Mouse (Mus musculus) forebrain, postnatal 0 days (tissue): ENCODE measurements around the gene Zfand4. TPM values are rescaled to one million over a fixed set of nuclear protein-coding genes. Genes with fewer than 3 reads are reported as not detected.

ENCODE experiments used
- ATAC-seq: fragments of 200-750 bp; cut with Nextera tagmentation; 2 replicates; pipeline ENCODE4 v1.8.0; 2017; ENCODE audit warnings: mild to moderate bottlenecking, moderate library complexity
- DNase-seq: peaks from one replicate; pipeline ENCODE4 v3.0.0-alpha.2; 2015
- H3K27ac ChIP-seq: fragments of 300-500 bp; sonication (generic); 2 replicates; pipeline ENCODE4 v1.5.1; 2014; ENCODE audit warnings: low read depth, mild to moderate bottlenecking, antibody characterized with exemption, low read length, moderate library complexity, mixed read lengths
- H3K27me3 ChIP-seq: fragments of 300-500 bp; sonication (generic); 2 replicates; pipeline ENCODE4 v1.6.1; 2014; ENCODE audit warnings: mild to moderate bottlenecking, low read length, mixed read lengths; ENCODE audit not compliant: insufficient read depth
- H3K36me3 ChIP-seq: fragments of 300-500 bp; sonication (generic); 2 replicates; pipeline ENCODE4 v1.6.1; 2014; ENCODE audit warnings: mild to moderate bottlenecking, moderate library complexity; ENCODE audit not compliant: insufficient read depth
- H3K4me1 ChIP-seq: fragments of 300-500 bp; sonication (generic); 2 replicates; pipeline ENCODE4 v1.6.1; 2014; ENCODE audit warnings: antibody characterized with exemption; ENCODE audit not compliant: insufficient read depth
- H3K4me2 ChIP-seq: fragments of 300-500 bp; sonication (generic); 2 replicates; pipeline ENCODE4 v1.6.1; 2014; ENCODE audit warnings: low read depth, mild to moderate bottlenecking, moderate library complexity
- H3K4me3 ChIP-seq: fragments of 300-500 bp; sonication (generic); 2 replicates; pipeline ENCODE4 v1.5.1; 2014; ENCODE audit warnings: low read depth, low read length, mixed read lengths
- H3K9ac ChIP-seq: fragments of 300-500 bp; sonication (generic); 2 replicates; pipeline ENCODE4 v1.6.1; 2014; ENCODE audit warnings: mild to moderate bottlenecking
- H3K9me3 ChIP-seq: fragments of 300-500 bp; sonication (generic); 2 replicates; pipeline ENCODE4 v1.6.1; 2016; ENCODE audit warnings: low read length
- CTCF ChIP-seq: sonication (generic); IDR thresholded peaks from 2 replicates; pipeline ENCODE4 v1.5.1; 2016; ENCODE audit warnings: antibody characterized with exemption, control low read depth, low read depth
- WGBS: fragments of 180-500 bp; shearing (Covaris S2); extraction: QIAGEN DNeasy Blood & Tissue Kit; methylation state at CpG from one replicate; pipeline ENCODE4 v1.1.7; 2014; 5-methylcytosine and 5-hydroxymethylcytosine counted together
- polyA plus RNA-seq: library from polyadenylated mRNA; unstranded; fragments of >200 nt; fragmentation: Nextera tagmentation; extraction: Ambion mirVana; gene quantifications from 2 replicates; pipeline ENCODE4 v1.2.1, GENCODE M21; 2015
- total RNA-seq: library from RNA; depleted of rRNA; stranded (reverse); fragments of >200 nt; gene quantifications from 2 replicates; pipeline ENCODE4 v1.2.3, GENCODE M21; 2014

Gene Zfand4
- total and polyA plus RNA-seq, 2 experiments from 2014 or later, result 6.5 to 6.8 TPM

DNA sequence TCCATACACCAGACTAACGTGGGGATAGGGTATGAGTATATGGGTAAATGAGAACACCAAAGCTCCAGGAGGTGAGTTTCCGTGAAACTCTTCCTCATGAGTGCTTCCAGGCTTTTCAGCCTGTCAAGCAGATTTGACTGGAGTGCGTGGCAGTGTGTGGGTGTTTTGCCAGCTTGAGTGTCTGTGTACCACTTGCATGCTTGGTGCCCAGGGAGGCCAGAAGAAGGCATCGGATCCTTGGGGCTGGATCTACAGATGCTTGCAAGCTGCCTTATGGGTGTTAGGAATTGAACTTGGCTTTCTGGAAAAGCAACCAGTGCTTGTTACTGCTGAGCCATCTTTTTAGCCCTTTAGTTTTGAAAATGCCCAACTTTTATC lies 92.9 kb downstream of the Zfand4 start:
- Histone ChIP-seq H3K9me3 (no peaks in the 10 kb centered on the region), H3K4me3 (no peak overlapping the region), H3K9ac (no peak overlapping the region), H3K27me3 (no peaks in the 10 kb centered on the region), H3K36me3 (no peaks in the 10 kb centered on the region), H3K4me1 (no peaks in the 10 kb centered on the region), H3K27ac (no peak overlapping the region), H3K4me2 (no peak overlapping the region)
- 50% methylated on average over 4 of the region's 4 CpGs for WGBS
- no peak for TF ChIP-seq CTCF
- DNase-seq, result no peak
- ATAC-seq, result no peak

DNA sequence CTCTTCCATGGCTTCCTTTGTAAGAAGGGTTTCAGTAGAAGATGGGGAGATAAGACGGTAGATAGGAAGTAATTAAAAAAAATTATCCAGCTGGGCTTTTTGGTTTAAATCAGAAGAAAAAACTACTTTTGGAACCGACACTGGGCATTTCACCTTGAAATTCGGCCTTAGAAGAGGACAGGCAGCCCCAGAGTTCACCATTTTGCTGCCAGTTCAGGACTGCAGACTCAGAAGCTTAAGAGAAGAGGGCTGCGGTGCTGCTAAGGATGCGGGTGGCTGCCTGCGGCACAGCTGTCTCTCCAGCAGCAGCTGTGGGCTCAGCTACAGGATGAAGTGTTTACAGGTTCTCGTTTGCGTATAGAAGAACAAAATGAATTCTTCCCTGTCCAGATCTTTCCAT lies 94.0 kb downstream of the Zfand4 start:
- Histone ChIP-seq H3K27me3 (no peaks in the 10 kb centered on the region), H3K36me3 (no peaks in the 10 kb centered on the region), H3K4me2 (no peak overlapping the region), H3K27ac (no peak overlapping the region), H3K4me3 (no peak overlapping the region), H3K4me1 (no peaks in the 10 kb centered on the region), H3K9ac (no peak overlapping the region), H3K9me3 (no peaks in the 10 kb centered on the region)
- DNase-seq, result no peak
- 72% methylated on average over 8 of the region's 8 CpGs for WGBS
- no peak for TF ChIP-seq CTCF
- ATAC-seq, result no peak

DNA sequence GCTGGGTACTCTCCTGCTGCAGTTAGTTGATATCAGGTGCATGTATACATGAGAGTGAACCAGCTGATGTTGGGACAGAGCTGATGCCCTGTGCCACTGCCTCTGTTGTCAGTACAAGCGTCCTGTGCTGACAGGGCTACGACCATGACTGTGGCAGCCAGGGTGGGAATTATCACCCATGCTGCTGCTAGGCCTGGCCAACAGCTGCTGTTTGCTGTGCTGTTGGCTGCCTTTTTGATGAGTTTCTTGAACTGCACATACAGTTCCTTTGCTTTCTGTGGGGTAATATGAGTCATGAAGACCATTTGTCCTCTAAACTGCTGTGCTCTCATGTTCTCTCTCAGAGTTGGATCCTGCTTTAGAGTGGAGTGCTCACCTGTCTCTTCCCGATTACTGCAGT lies 95.2 kb downstream of the Zfand4 start:
- DNase-seq, result no peak
- Histone ChIP-seq H3K9ac (no peak overlapping the region), H3K4me2 (no peak overlapping the region), H3K9me3 (no peaks in the 10 kb centered on the region), H3K27me3 (no peaks in the 10 kb centered on the region), H3K27ac (no peak overlapping the region), H3K4me1 (no peaks in the 10 kb centered on the region), H3K4me3 (no peak overlapping the region), H3K36me3 (no peaks in the 10 kb centered on the region)
- WGBS, result 61% methylated on average over 3 of the region's 3 CpGs
- no peak for TF ChIP-seq CTCF
- ATAC-seq, result no peak

DNA sequence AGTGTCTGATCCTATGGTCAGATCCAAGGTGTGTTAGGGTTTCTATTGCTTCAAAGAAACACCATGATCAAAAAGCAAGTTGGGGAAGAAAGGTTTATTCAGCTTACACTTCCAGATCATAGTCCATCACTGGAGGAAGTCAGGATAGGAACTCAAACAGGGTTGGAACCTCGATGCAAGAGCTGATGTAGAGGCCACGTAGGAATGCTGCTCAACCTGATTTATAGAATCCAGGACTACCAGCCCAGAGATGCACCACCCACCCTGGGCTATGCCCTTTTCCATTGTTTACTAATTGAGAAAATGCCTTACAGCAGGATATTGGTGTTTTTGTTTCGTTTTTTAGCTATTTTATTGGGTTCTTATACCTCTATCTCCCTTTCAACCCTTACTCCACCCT lies 97.4 kb downstream of the Zfand4 start:
- DNase-seq, result no peak
- no peaks in the 10 kb centered on the region for H3K27me3 ChIP-seq
- H3K9ac ChIP-seq, result no peak overlapping the region
- 88% methylated on average over 3 of the region's 3 CpGs for WGBS
- H3K4me2 ChIP-seq, result no peak overlapping the region
- no peak overlapping the region for H3K27ac ChIP-seq
- ATAC-seq, result no peak
- H3K36me3 ChIP-seq, result no peaks in the 10 kb centered on the region
- no peaks in the 10 kb centered on the region for H3K9me3 ChIP-seq
- no peak for TF ChIP-seq CTCF
- H3K4me3 ChIP-seq, result no peak overlapping the region
- no peaks in the 10 kb centered on the region for H3K4me1 ChIP-seq

DNA sequence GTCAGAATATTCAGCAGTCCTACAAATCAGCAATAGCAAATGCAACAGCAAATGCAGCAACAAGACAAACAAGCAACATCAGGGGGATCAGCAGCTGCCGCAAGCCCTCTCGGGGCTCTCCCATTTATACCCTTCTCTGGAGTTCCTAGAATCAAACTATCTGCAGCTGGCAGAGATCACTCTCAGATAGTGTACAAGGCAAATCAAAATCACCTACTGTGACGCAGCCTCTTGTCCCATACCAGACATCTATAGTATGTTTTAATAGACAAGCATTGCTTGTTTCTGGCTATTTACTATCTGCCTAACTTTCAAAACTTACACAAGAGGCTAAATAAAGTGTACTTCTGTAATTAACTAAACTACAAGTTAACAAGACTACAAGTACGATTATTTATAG lies 98.0 kb downstream of the Zfand4 start:
- Histone ChIP-seq H3K27ac (no peak overlapping the region), H3K4me3 (no peak overlapping the region), H3K9ac (no peak overlapping the region), H3K4me2 (no peak overlapping the region), H3K27me3 (no peaks in the 10 kb centered on the region), H3K4me1 (no peaks in the 10 kb centered on the region), H3K9me3 (no peaks in the 10 kb centered on the region), H3K36me3 (no peaks in the 10 kb centered on the region)
- no peak for ATAC-seq
- no peak for TF ChIP-seq CTCF
- DNase-seq, result no peak
- 88% methylated on average over 4 of the region's 4 CpGs for WGBS

DNA sequence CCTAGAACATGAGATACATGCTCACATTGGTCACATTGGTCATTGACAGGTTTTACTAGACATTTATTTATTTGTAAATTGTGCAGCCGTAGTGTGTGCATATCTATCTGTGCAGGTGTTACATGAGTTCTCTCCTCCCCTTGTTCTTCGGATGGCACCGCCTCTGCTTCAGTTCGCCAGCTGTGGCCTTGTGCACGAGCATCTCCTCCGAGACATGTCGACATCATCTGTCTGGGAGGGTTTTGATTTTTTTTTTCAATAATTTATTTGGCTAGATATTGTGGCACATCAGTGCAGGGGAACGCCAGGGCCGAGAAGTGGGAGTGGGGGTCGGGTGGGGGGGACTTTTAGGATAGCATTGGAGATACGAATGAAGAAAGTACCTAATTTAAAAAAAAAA lies 103.9 kb downstream of the Zfand4 start:
- no peak overlapping the region for H3K4me2 ChIP-seq
- DNase-seq (no peak), ATAC-seq (no peak)
- H3K27me3 ChIP-seq, result no peaks in the 10 kb centered on the region
- H3K9me3 ChIP-seq, result no peaks in the 10 kb centered on the region
- H3K27ac ChIP-seq, result no peak overlapping the region
- WGBS, result 80% methylated on average over 11 of the region's 11 CpGs
- no peak overlapping the region for H3K9ac ChIP-seq
- H3K36me3 ChIP-seq, result no peaks in the 10 kb centered on the region
- H3K4me3 ChIP-seq, result no peak overlapping the region
- TF ChIP-seq CTCF, result no peak
- no peaks in the 10 kb centered on the region for H3K4me1 ChIP-seq

DNA sequence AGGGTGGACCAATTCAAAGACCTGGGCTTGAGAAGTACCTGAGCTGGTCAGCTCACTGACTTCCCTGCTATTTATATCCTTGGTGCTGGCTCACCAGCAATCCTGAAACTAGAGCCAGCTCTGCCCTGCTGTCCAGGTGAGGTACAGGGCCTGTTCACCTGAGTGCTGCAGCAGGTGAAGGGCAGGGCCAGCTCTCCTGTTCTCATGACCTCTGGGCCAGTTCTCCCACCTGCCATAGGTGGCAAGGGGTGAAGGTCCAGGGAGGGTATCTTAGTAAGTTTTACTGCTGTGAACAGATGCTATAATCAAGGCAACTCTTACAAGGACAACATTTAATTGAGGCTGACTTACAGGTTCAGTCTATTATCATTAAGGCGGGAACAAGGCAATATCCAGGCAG lies 105.8 kb downstream of the Zfand4 start:
- Histone ChIP-seq H3K4me1 (no peaks in the 10 kb centered on the region), H3K27ac (no peak overlapping the region), H3K9me3 (no peaks in the 10 kb centered on the region), H3K4me2 (no peak overlapping the region), H3K27me3 (no peaks in the 10 kb centered on the region), H3K36me3 (no peaks in the 10 kb centered on the region), H3K4me3 (no peak overlapping the region), H3K9ac (no peak overlapping the region)
- WGBS, result 92% methylated on average over 1 of the region's 1 CpGs
- no peak for DNase-seq
- ATAC-seq, result no peak
- TF ChIP-seq CTCF, result no peak
